Mouse (Mus musculus): ENCODE measurements around the gene Apobec1. TPM values are rescaled to one million over a fixed set of nuclear protein-coding genes. Genes with fewer than 3 reads are reported as not detected.
"Not testable (repeated sequence)": the region's sequence is repeated elsewhere in the genome, so short reads cannot be mapped to it uniquely, and the experiment has no call there.

The Apobec1 gene
- polyA plus RNA-seq, 1 experiment from 2014 or later, result 3.8 TPM

DNA sequence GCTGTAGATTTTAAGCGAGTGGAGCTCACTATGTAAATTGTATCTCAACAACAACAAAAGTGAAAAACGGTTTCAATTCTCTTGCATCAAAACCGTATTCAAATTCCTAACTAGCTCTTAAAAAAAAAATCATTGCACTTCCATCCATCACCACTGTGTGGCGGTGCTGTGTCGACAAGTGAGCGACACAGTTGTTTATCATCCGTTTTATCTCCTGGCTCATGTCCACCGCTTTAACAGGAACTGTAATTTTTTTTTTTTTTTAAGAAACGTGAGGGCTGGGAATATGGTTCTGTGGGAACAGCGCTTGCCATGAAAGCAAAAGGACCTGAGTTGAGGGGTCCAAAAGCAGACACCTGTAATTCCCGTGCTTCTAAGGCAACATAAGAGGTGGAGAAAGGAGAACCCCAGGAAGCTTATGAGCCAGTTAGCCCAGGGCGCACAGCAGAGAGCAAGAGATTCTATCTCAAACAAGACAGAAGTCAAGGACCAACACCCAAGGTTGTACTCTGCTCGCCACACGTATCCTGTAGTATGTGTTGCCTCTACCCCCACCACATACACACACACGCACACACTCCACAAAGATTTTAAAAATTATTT is 45.2 kb downstream of the Apobec1 start:
- Histone ChIP-seq H3K4me2 (no peak overlapping the region), H3K36me3 (no peaks in the 10 kb centered on the region), H3K4me1 (replicated peaks) (0 out of 2 replicates have a peak, but pooled peaks cover 6% of the 10 kb centered on the region), H3K27me3 (peaks cover 10% of the 10 kb centered on the region; the same call in 1 of the 2 replicates), H3K4me3 (replicated peaks) (no peak overlapping the region), H3K9ac (no peak overlapping the region), H3K9me3 (replicated peaks) (no peaks in the 10 kb centered on the region), H3K27ac (no peak overlapping the region)
- ATAC-seq (ENCODE audit: low read depth) (no peak), DNase-seq (no peak)
- 19% methylated on average over 15 of the region's 15 CpGs for WGBS (ENCODE audit: insufficient replicate concordance)

DNA sequence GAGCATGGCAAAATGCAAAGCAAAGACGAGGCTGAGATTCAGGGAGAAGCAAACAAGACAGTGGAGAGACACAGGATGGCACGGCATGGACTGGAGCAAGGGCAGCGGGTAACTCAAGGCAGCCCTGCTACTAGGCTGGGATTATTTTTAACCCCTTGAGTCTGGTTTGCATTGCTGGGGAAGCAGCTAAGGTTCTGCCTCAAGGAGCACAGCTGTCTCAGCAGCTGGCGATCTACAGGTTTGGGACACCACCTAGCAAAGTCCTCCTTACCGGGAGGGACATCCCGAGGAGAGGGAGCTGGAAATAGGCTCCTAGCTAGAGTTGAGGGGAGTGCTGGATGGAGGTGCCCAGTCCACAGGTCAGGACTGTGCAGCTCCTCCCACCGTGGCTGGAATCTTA is 47.0 kb downstream of the Apobec1 start:
- WGBS (ENCODE audit: insufficient replicate concordance), result 25% methylated on average over 7 of the region's 7 CpGs
- H3K4me2 ChIP-seq, result no peak overlapping the region
- H3K27me3 ChIP-seq, result peaks cover 10% of the 10 kb centered on the region; the same call in 1 of the 2 replicates
- H3K36me3 ChIP-seq, result no peaks in the 10 kb centered on the region
- ATAC-seq (ENCODE audit: low read depth), result no peak
- no peak overlapping the region for H3K27ac ChIP-seq
- no peaks in the 10 kb centered on the region for H3K9me3 ChIP-seq (replicated peaks)
- no peak for DNase-seq
- H3K4me3 ChIP-seq (replicated peaks), result no peak overlapping the region
- 0 out of 2 replicates have a peak, but pooled peaks cover 2% of the 10 kb centered on the region for H3K4me1 ChIP-seq (replicated peaks)
- H3K9ac ChIP-seq, result no peak overlapping the region

GRCm38 (mm10) chr6:122554102-122554501 is 48.1 kb downstream of the Apobec1 start:
- DNase-seq (no peak), ATAC-seq (ENCODE audit: low read depth) (no peak)
- Histone ChIP-seq H3K27ac (no peak overlapping the region), H3K4me2 (no peak overlapping the region), H3K9me3 (replicated peaks) (no peaks in the 10 kb centered on the region), H3K4me3 (replicated peaks) (no peak overlapping the region), H3K9ac (no peak overlapping the region), H3K27me3 (peaks cover 10% of the 10 kb centered on the region; the same call in 1 of the 2 replicates), H3K4me1 (replicated peaks) (no peaks in the 10 kb centered on the region), H3K36me3 (no peaks in the 10 kb centered on the region)
- WGBS (ENCODE audit: insufficient replicate concordance), result 66% methylated on average over 6 of the region's 6 CpGs

- H3K4me1 ChIP-seq (replicated peaks), result no peaks in the 10 kb centered on the region
- WGBS (ENCODE audit: insufficient replicate concordance), result 45% methylated on average over 9 of the region's 9 CpGs
- H3K4me3 ChIP-seq (replicated peaks), result no peak within 1 kb of the TSS
- H3K9ac ChIP-seq, result no peak within 1 kb of the TSS
- DNase-seq (no peak), ATAC-seq (ENCODE audit: low read depth) (no peak)
- no peaks in the 10 kb centered on the region for H3K9me3 ChIP-seq (replicated peaks)
- H3K36me3 ChIP-seq, result no peaks in the 10 kb centered on the region
- no peak within 1 kb of the TSS for H3K27ac ChIP-seq
- peaks cover 10% of the 10 kb centered on the region; the same call in 1 of the 2 replicates for H3K27me3 ChIP-seq
- no peak within 1 kb of the TSS for H3K4me2 ChIP-seq
Measured at GRCm38 (mm10) chr6:122553606-122554005, 48.6 kb downstream of the Apobec1 start, which contains the start of gene Aicda. TSS of gene Aicda (plus strand) at chr6:122553801.

GRCm38 (mm10) chr6:122545948-122546347 is 56.3 kb downstream of the Apobec1 start:
- Histone ChIP-seq H3K9me3 (replicated peaks) (no peaks in the 10 kb centered on the region), H3K4me1 (replicated peaks) (no peaks in the 10 kb centered on the region), H3K36me3 (no peaks in the 10 kb centered on the region), H3K27ac (no peak overlapping the region), H3K9ac (no peak overlapping the region), H3K4me2 (no peak overlapping the region), H3K4me3 (replicated peaks) (no peak overlapping the region), H3K27me3 (no peaks in the 10 kb centered on the region)
- 64% methylated on average over 10 of the region's 10 CpGs for WGBS (ENCODE audit: insufficient replicate concordance)
- ATAC-seq (ENCODE audit: low read depth) (no peak), DNase-seq (no peak)

DNA sequence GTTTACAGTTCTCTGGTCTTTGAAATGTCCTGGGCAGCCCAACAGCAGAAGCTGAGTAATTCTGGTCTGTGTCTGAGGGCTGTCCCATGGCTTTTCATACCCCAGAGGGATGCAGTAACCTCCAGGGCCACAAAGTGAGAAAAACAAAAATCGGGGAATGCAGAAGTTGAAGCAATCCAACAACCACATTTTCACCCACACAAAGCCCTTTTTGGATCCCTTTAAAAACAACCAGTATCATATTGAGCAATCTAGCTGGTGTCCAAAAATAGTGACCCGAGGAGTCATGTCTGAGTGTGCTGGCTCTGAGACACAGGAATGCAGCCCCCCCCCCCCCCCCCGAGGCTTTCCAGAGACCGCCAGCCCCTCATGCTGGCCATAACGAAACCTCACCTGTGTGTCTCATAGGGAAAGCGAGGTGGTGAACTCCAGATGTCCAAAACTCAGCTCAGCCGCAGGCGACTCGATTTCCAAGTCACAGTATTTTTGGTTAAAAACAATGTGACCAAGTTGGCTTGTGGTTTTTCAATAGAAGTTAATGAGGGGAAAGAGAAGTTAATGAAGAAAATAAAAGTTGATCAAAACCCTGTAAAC is 56.9 kb downstream of the Apobec1 start:
- ATAC-seq (ENCODE audit: low read depth) (no peak), DNase-seq (no peak)
- Histone ChIP-seq H3K27ac (no peak overlapping the region), H3K4me3 (replicated peaks) (no peak overlapping the region), H3K9me3 (replicated peaks) (no peaks in the 10 kb centered on the region), H3K4me1 (replicated peaks) (no peaks in the 10 kb centered on the region), H3K9ac (no peak overlapping the region), H3K27me3 (no peaks in the 10 kb centered on the region), H3K36me3 (no peaks in the 10 kb centered on the region), H3K4me2 (no peak overlapping the region)
- WGBS (ENCODE audit: insufficient replicate concordance), result 38% methylated on average over 9 of the region's 9 CpGs

DNA sequence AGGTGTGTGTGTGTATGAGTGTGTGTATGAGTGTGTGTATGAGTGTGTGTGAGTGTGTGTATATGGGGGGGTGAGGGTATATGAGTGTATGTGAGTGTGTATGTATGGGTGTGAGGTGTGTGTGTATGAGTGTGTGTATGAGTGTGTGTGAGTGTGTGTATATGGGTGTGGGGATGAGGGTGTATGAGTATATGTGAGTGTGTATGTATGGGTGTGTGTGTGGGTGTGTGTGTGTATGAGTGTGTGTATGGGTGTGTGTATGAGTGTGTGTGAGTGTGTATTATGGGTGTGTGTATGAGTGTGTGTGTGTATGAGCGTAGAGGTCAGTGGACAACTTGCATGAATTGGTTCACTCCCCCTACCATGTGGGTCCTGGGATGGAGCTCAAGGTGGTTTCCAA is 57.6 kb downstream of the Apobec1 start:
- Histone ChIP-seq H3K27me3 (no peaks in the 10 kb centered on the region), H3K4me3 (replicated peaks) (no peak overlapping the region), H3K4me1 (replicated peaks) (no peaks in the 10 kb centered on the region), H3K27ac (no peak overlapping the region), H3K4me2 (no peak overlapping the region), H3K36me3 (no peaks in the 10 kb centered on the region), H3K9ac (no peak overlapping the region), H3K9me3 (replicated peaks) (no peaks in the 10 kb centered on the region)
- WGBS (ENCODE audit: insufficient replicate concordance), result 88% methylated on average over 1 of the region's 1 CpGs
- DNase-seq (no peak), ATAC-seq (ENCODE audit: low read depth) (0 out of 2 replicates have a peak, but pooled peaks have one; percentile 23)

GRCm38 (mm10) chr6:122543574-122543973 is 58.7 kb downstream of the Apobec1 start:
- no peak overlapping the region for H3K9ac ChIP-seq
- DNase-seq (no peak), ATAC-seq (ENCODE audit: low read depth) (no peak)
- H3K27me3 ChIP-seq, result no peaks in the 10 kb centered on the region
- WGBS (ENCODE audit: insufficient replicate concordance), result 66% methylated on average over 5 of the region's 5 CpGs
- no peaks in the 10 kb centered on the region for H3K4me1 ChIP-seq (replicated peaks)
- no peak overlapping the region for H3K4me3 ChIP-seq (replicated peaks)
- H3K36me3 ChIP-seq, result no peaks in the 10 kb centered on the region
- H3K9me3 ChIP-seq (replicated peaks), result no peaks in the 10 kb centered on the region
- H3K4me2 ChIP-seq, result no peak overlapping the region
- no peak overlapping the region for H3K27ac ChIP-seq

- H3K4me1 ChIP-seq (replicated peaks); H3K4me2 ChIP-seq; H3K4me3 ChIP-seq (replicated peaks); DNase-seq; H3K27ac ChIP-seq; H3K9me3 ChIP-seq (replicated peaks); ATAC-seq (ENCODE audit: low read depth); H3K36me3 ChIP-seq; H3K9ac ChIP-seq; H3K27me3 ChIP-seq: not testable (repeated sequence)
- 61% methylated on average over 5 of the region's 5 CpGs for WGBS (ENCODE audit: insufficient replicate concordance)
Measured at GRCm38 (mm10) chr6:122542459-122542858, 59.8 kb downstream of the Apobec1 start.

GRCm38 (mm10) chr6:122539564-122539963 is 62.7 kb downstream of the Apobec1 start:
- Histone ChIP-seq H3K36me3 (no peaks in the 10 kb centered on the region), H3K4me2 (no peak overlapping the region), H3K27ac (no peak overlapping the region), H3K9ac (no peak overlapping the region), H3K27me3 (no peaks in the 10 kb centered on the region), H3K4me3 (replicated peaks) (no peak overlapping the region), H3K4me1 (replicated peaks) (no peaks in the 10 kb centered on the region), H3K9me3 (replicated peaks) (no peaks in the 10 kb centered on the region)
- DNase-seq, result no peak
- 78% methylated on average over 9 of the region's 9 CpGs for WGBS (ENCODE audit: insufficient replicate concordance)
- ATAC-seq (ENCODE audit: low read depth), result no peak

DNA sequence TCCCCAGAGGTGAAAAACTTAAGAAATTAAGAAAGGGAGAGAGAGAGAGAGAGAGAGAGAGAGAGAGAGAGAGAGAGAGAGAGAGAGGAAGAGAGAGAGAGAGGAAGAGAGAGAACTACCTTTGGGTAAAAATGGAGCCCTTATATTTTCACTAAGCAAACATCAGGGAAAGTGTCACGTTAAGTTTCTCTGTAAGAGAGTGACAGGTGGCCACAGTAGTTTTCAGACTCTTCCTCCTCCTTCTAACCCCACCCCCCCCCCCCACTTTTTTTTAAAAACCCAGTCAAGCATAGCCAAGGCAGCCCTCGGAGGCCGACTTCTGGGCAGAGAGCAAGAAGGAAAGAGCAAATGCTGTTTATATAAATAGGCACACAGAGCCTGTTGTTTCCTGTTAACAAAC is 68.2 kb downstream of the Apobec1 start:
- no peak overlapping the region for H3K4me3 ChIP-seq (replicated peaks)
- WGBS (ENCODE audit: insufficient replicate concordance), result 17% methylated on average over 3 of the region's 3 CpGs

GRCm38 (mm10) chr6:122532883-122533302 is 69.4 kb downstream of the Apobec1 start:
- WGBS (ENCODE audit: insufficient replicate concordance), result 8% methylated on average over 4 of the region's 4 CpGs
- no peaks in the 10 kb centered on the region for H3K4me1 ChIP-seq (replicated peaks)
- no peaks in the 10 kb centered on the region for H3K27me3 ChIP-seq
- no peaks in the 10 kb centered on the region for H3K9me3 ChIP-seq (replicated peaks)
- no peak overlapping the region for H3K27ac ChIP-seq
- peak overlapping the region; percentile 29; the same call in 1 of the 2 replicates for H3K4me2 ChIP-seq
- DNase-seq, result no peak
- H3K36me3 ChIP-seq, result no peaks in the 10 kb centered on the region
- ATAC-seq (ENCODE audit: low read depth), result no peak
- H3K9ac ChIP-seq, result no peak overlapping the region
- no peak overlapping the region for H3K4me3 ChIP-seq (replicated peaks)

More for the DNA sequence above, 68.2 kb downstream of the Apobec1 start:
- no peak for ATAC-seq (ENCODE audit: low read depth)
- H3K9me3 ChIP-seq (replicated peaks), result no peaks in the 10 kb centered on the region
- no peak overlapping the region for H3K9ac ChIP-seq
- DNase-seq, result no peak
- no peaks in the 10 kb centered on the region for H3K4me1 ChIP-seq (replicated peaks)
- H3K27ac ChIP-seq, result no peak overlapping the region
- H3K4me2 ChIP-seq, result no peak overlapping the region
- no peaks in the 10 kb centered on the region for H3K27me3 ChIP-seq
- H3K36me3 ChIP-seq, result no peaks in the 10 kb centered on the region

Data from liver, embryonic 13.5 days (tissue).